Mouse (Mus musculus) lung, adult 18-20 months (tissue): ENCODE results near the gene Fan1.

Experiments
- DNase-seq, 2 experiments: peaks; one replicate each; pipeline ENCODE4 v3.0.0; 2022; ENCODE audit warnings: mixed read lengths in 2 of 2

Gene Fan1

DNA sequence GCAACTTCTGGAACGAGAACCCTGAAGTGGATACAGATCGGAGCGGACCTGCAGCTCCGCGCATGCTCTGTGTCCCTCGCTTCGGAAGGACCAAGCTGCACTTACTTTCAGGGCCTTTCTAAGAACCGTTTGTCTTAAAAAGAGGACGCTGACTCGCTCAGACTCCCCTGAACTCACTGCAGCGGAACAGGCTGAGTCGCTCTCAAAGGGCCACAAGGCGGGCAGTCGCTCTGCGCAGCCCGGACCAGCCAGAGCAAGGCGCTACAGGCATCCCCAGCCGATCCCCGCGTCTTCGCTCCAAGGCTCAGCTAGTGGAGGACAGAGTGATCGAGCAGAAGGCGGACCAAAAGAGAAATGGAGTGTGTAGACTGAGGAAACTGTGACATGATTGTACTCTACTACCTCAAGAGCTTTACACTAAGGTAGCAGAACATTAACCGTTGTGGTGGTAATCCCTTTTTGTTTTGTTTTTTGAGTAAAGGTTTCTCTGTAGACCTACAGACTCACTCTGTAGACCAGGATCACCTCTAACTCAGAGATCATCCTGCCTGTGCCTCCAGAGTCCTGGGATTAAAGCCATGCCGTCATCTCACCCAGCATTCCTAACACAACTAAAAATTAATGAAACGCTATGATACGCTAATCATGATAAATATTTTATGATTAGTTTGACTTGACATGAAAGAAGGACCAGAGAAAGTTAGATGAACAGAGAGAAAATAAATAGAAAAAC is at the start of gene Fan1:
Gene Fan1, minus strand, starts transcription at position 266 of the 733 bp plus-strand sequence.
- peak; percentile 88 to 89 for DNase-seq

DNA sequence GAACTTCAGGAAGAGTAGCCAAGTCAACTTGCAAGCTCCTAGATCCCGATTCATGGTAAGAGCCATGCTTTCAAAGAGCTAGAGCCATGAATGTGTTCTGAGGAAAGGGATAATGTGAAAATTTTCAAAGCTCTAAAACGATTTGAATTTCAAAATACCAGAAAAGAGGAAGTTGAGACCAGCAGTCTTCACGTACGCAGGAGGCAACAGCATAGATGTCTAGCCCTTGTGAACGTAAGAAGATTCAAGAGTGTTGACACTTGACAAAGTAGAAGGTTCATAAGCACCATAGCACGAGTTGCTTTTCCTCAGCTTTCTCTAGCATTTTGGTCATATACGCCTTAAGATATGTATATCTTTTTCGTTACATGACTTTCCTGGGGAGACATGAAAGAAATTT is 30.1 kb upstream of the Fan1 start:
- no peak for DNase-seq

DNA sequence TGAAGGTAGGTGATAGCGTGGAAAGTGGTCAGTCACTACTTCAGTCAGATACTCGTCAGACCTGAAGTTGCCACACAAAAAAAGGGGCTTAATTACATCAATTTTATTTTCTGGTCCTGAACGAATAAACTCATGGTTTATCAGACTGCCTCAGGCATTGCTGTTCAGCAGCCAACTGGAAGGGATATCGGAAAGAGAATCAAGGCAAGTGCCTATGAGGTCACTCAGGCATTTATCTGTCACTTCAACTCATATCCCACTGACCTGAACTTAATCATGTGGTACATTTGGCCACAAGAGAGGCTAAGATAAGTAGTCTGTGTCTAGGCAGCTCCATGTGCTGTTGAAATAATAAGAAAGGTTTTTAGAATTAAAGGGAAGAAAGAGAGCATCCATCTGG is 28.6 kb upstream of the Fan1 start:
- no peak for DNase-seq

DNA sequence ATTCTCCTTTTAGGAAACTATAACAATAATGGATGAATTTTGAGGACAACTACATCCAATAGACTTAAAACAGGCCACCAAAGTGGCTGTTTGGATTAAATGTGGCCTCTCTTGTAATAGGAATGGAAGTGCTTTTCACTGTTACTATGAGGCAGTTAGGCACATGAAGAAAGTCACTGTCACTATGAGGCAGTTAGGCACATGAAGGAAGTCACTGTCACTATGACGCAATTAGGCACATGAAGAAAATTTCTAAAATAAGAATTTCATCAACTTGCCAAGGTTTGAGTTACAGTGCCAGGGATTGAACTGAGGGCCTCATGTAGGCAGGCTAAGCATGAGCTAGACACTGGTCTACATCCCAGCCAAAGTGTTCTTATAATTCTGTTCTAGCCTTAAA is 26.8 kb upstream of the Fan1 start:
- DNase-seq = no peak

DNA sequence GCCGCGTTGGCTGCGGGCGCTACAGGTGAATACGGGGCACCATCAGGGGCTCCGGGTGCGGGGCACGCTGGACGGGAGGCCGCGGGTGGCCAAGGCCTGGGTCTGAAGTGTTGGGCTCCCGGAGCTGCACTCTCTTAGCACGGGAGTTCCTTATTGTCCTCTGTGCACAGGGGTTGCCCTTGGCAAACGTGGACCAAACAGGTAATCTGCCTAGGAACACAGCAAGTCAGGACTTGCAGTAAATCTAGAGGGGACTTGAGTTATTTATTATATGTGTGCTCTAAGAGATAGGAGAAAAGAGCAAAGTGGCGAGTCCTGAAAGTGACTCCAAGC is 18.9 kb upstream of the Fan1 start:
- DNase-seq = no peak

DNA sequence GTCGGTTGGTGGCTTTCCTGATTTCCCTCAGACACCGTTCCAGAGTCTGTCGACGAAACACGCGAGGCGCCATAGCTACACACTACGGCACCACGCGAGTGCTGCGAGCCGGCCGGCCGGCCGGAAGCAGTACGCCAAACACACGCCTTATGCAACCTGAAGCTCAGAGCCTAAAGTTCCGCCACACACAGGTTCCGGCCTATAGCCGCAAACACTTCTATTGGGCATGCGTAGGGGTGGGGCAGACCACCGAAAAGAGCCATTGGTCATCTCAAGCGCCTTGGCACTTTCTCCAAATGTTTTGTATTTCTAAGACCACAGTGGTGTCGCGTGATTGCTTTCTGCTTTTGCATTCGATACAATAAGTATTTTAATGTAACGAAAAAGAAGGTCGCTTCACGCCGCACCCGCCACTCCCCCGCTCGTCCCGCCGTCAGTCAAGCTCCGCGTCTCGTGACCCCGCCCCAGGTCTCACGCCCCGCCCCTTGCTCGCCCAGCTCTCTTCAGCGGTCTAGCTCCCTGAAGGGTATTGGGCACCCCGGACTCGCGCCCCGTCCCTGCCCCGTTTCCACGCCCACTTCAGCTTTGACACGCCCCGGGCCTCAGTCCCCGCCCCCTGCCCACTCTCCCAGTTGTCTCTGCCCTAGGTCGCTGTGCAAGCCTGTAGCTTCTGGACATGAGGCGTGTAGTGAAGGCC is 18.4 kb upstream of the Fan1 start, which contains the start of the genes Mphosph10 and Mcee:
Gene Mphosph10, minus strand, starts transcription at position 147 of the 697 bp plus-strand sequence.
Gene Mcee, plus strand, starts transcription at position 486 of the 697 bp plus-strand sequence.
- DNase-seq = peak; percentile 99

DNA sequence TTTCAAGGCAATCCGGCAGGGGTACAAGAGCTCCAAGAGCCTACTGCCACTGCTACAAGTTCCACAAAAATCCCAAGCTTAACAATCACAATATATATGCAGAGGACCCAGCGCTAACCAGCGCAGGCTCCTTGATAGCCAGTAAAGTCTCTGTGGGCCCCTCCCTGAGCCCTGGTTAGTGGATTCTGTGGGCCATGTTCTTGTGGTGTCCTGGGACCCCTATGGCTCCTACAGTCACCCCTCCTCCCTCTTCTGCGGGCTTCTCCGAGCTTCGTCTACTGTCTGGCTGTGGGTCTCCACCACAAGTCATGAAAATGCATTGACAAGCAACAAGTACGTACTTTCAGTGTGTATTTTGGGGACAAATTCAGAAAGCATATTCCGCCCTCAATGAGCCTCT is 17.6 kb upstream of the Fan1 start:
- no peak for DNase-seq

DNA sequence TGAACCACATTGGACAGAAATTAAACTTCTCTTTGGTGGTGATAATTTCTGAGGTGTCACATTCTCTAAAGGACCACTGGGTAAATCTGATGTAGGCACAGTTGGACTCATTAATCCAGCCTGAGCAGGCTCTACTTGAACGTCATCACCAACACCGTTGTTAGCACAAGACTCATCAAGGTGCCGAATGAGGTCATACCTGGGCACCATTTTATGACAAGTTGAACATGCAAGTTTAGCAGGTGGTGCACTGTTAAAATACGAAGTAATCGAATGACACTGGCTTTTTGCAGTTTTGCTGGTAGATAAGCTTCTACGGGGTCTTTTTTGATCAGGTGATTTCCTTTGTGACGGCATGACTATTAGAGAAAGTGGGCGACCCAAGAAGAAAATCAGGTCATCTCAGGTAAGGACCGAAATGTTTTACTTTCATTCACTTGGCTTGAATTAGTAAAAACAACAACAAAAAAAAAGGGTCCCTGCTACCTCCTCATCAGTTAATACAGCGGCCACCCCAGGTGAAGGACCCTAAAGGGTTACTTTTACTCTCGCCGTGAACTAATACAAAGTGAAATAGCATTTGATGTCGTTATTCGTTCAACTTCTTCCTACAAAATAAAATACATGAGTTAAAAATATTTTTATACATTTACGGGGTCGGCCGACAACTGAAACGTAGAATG is 607 bp downstream of the Fan1 start:
- DNase-seq = no peak

DNA sequence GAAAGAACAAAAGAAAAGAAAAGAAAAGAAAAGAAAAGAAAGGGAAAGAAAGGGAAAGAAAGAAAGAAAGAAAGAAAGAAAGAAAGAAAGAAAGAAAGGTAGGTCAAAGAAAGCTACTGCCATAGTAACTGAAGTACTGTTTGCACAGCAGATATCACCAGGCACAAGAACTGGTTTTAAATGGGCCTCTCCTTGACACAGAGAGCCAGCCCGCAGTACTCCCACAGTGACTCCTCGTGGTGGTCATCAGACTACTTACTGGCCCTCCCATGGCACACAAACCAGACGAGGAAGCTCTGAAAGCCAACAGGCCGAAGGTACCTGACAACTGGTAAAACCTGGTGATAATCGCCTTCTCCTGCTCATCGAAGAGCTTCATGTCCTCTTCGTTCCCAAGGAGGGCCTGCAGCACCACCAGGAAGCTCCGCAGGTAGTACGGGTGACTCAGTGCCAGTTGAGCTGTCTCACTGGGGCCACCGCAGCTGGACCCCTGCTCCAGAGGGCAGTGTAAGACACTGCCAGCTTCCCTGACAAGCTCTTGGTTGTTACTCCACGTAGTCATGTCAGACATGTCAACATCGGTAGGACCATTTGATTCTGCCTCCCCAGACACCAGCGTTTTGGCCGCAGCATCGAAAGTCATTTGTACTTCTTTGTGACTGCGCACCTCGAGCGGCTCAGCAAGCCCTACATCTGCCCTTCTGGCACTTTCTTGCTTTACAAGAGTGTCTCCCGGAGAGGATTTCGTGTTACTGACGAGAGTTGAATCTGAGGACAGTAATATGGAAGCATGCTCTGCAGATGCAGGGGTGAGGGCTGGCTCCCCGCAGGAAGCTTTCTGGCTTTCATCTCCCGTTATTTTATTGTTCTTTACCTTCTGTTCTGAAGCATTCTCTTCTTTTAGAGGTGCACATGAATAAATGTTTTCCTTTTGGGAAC is 1.7 kb downstream of the Fan1 start:
- no peak for DNase-seq

DNA sequence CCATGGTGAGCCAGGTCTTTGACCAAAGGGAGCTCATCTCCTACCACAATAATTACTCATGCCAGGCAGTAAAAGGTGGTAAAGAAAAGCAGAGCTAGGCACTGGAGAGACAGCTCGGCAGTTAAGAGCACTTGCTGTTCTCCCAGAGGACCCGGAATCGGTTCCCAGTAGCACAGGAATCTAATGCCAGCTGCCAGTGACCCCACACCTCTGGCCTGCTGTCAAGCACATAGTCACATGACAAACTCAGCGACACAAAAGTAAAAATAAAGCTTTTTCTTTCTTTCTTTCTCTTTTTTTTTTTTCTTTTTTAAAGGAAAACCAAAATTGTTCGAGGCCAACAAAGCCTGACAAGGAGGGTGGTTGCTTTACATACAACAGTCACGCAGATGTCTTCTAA is 4.1 kb downstream of the Fan1 start:
- no peak for DNase-seq

DNA sequence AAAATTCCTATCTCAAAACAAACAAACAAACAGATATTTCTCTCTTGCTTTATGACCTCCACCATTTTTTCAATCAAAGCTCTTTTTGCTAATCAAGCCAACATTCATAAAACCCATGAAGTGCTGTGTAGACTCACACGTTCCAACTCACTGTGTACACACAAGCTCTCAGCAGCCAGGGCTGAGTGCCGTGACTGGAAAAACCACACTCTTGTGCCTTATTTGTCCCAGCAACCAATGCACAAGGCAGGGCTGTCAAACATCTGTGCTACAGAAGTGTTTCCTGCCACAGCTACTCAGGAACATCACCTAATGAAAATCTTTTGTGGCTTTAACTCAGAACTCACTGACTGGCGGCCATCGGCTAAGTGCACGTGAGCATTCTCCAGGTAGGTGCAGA is 8.0 kb downstream of the Fan1 start:
- peak; percentile 71 to 76 for DNase-seq

DNA sequence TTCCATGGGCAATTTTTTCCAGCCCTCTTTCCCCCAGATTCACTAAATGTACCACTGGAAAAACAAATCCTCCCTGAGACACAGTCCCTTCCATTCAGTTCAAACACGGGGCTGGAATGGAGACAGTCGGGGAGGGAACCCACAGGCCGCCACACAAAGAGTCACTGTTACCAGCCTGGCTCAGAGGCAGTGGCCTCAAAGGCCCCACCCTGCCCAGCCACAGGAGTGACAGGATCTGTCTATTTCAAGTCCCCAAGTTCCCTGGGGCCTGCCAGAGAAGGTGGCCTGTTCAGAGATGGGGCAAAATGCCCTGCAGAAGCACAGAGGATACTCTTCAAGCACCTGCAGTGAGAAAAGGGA is 13.3 kb downstream of the Fan1 start:
- no peak for DNase-seq

DNA sequence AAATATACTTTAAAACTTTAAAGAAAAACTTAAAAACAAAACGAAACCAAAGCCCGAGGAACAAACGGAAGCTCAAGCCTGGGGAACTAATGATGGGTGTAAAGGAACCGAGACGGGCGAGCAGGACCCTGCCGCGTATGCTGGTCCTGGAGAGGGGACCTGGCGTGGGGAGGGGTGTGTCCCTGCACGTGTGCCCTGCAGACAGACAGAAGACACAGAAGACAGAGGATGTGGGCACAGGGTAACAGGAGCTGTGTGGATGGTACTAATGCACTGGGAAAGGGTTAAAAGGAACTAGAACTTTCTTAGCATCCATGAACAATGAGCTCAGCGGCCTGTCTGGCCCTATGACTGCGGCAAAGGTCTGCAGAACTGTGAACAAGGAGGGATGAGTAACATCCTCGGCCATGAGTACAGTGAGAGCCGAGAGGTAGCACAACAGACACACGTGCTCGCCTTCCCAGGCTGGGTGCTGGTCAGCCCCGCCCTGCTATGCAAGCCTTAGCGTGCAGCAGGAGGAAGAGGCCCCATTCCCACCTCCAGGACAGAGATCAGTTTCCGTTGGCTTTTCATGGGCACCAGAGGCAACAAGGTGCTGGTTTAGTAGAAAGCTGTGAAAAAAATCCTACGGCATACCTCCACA is 13.8 kb downstream of the Fan1 start:
- DNase-seq = no peak

DNA sequence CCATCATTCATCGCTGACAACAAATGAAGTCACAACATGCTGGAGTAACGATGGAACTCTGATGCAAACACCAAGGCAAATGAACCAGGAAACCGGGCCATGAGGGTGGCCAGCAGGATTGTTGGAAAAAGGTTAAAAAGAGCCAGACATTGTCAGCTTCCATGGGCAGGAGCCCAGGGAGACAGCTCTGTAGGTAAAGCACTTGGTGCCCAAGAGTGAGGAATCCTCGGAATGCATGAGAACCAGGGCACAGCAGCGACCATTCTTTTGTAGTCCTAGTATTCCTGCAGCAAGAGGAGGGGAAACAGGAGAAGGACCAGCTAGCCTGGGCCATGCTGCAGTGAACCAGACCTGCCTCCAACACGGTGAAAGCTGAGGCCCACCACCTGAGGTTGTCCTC is 15.2 kb downstream of the Fan1 start:
- DNase-seq = no peak

DNA sequence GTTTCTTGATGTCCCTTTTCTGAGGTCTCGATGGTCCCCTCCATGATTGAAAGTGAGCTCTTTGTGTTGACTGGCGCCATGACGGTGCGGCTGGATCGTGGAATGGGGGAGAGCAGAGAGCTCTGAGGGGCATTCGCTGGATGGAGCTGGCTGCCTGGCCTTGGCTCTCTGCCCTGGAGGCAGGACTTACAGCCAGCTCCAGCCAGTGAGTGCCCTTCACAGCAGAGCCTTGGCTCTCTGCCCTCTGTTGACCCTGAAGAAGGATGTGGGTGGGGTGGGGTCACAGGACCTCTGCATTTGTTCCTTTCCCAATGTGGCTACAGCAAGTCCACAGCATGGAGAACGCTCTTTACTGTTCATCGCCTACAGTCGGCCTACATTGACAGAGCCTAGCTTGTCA is 16.5 kb downstream of the Fan1 start:
- DNase-seq = peak; percentile 90 to 94

DNA sequence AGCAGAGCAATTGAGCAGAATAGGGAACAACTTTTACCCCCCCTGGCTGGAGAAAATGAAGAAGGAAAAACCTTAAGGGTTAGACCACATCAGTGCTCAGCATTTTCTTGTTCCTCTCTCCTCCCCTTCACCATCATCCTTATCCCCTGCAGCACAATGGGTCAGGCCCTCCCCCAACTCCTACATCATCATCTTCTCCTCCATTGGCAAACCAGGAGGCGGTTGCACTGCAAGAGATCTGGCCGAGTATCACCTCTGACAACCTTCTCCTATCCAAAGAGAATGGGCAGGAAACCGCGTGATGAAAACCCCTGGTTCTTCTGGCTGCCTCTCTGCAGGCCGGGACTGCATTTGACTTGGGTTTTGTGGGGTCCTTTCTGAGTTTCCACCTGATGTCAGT is 17.2 kb downstream of the Fan1 start:
- no peak for DNase-seq

DNA sequence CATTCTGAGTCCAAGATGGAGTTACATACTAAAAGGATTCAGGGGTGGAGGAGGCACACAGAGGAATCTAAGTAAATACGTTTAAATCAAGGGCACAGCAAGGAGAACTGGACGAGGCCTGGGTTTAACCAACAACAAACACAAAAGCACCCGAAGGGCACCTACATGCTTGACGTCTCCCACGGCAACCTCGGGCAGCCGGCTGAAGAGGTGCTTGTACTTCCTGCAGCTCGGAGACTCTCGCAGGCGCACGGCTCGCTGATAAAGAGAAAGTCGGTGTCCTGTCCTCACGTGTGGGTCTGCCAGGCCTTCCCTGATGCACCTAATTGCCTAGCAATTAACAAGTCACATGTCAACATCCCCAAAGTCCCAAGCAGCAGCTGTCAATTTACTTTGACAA is 19.7 kb downstream of the Fan1 start:
- DNase-seq = peak; percentile 30 to 52

DNA sequence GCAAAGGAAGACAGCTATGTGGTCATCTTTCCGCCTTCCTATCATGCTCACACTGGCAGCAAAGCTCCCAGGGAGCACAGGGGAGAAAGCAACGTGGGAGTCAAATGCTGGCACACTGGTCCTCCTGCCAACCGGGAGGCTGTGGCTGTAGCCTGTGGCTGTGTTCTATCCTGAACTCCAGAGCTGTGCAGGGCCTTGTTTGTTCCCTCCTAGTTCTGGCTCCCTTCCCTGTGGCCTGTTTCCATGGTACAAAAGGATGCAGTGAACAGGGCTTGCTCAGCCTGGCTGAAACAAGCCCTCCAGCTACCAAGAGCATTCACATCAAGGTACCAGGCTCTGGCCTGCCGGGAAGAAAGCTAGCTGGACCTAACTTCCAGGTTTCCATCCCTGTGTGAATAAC is 22.8 kb downstream of the Fan1 start:
- no peak for DNase-seq

DNA sequence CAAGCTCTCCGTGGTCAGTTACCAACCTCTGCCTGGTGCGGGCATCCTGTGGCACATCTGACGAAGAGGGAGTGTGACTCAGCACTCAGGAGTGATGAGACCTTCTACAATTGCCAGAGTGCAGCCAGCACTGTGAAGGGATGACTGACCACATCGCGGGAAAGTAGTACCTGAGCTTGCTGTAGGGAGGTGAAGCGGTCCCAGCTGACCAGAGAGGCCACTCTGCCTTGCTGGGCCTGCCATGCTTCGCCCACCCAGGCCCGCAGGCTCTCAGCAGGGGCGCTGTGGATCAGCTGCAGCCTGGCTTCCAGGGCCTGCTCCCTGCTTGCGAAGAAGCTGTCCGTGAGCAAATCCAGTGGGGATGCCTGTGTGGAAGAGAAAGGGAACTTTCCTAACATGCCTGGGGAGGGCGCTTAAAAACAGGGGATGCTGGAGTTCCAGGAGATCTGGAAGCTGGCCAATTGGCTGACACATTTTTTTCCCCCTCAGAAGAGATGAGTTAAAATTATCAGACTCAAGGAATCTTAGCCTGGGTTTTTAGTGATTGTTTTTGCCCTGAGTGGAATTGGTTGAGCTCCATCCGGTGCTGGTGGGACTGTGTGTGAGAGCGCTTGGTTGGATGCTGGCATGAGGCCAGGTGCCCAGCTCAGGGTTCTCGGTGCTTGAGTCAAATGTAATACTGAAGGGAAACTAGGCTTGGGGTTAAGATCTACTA is 24.6 kb downstream of the Fan1 start:
- DNase-seq = no peak

DNA sequence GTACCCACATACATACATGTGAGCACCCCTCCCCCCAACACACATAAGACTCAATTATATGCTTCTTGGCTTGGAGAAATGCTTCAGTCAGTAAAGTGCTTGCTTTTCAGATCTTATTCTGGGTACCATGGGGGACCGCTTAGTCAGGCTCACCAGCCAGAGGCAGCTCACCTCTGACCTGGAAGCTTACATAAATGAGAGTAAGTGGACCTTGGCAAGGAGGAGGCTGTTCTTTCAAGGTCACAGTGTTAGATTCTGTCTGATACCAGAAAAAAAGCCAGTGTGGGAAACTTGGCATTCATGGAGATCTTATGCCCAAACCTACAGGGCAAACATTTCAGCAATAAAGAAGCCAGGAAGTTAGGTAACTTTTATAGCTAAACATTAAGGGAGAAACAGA is 26.1 kb downstream of the Fan1 start:
- no peak for DNase-seq

DNA sequence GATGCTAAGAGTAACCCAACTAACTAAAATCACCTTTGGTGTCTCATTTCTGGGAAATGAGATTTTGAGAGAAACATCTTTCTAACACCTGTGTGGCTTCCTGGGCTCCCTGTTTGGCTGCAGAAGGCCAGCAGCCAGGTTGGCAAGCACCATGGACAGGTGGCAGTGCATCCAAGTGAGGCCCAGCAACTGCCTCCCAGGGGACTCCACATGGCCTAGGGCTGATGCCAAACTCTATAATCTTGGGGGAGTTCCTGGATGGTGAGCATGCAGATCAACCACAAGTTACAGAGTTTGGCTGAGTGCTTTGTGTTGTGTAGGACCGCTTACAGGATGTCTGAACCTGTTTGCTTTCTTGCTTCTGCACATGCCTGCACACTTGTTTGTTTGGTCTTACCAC is 41.2 kb downstream of the Fan1 start:
- DNase-seq = no peak

DNA sequence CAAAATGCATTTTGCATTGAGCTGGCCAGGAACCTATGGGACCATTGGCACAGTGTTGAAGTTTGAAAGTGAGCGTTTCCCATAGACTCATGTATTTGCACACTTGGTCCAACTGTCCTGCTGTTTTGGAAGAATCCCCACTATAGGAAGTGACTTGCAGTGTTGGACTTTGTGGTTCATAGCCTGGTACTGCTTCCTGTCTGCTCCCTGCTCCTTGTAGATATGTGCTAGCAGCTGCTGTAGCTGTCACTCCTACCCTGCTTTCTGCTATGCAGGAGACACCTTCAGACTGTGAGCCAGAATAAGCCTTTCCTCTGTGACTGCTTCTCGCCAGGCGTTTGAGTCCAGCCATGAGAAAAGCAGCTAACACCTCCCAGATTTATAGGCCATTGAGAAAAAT is 42.6 kb downstream of the Fan1 start:
- no peak for DNase-seq
